Mouse (Mus musculus) bone marrow macrophage, adult 2 months (primary cell): ENCODE measurements around the gene Ckb.

Experiments
- CTCF ChIP-seq: IDR thresholded peaks from 2 replicates; pipeline ENCODE4 v1.5.1; 2012; ENCODE audit warnings: low read depth, mild to moderate bottlenecking, low read length, moderate library complexity
- POLR2A ChIP-seq: IDR thresholded peaks from 2 replicates; pipeline ENCODE4 v1.6.1; 2012; ENCODE audit warnings: mild to moderate bottlenecking, low read depth, low read length, borderline replicate concordance

GRCm38 (mm10) chr12:111669961-111670360 is 2.2 kb downstream of the Ckb start:
- TF ChIP-seq POLR2A: no peak
- no peak for TF ChIP-seq CTCF
